Mouse (Mus musculus) heart, embryonic 11.5 days (tissue): ENCODE results near the gene Gm20388. TPM values are rescaled to one million over a fixed set of nuclear protein-coding genes. Genes with fewer than 3 reads are reported as not detected.

ENCODE experiments used
- ATAC-seq: fragments of 200-750 bp; cut with Nextera tagmentation; replicated peaks from 2 replicates; pipeline ENCODE4 v1.8.0; 2017; ENCODE audit warnings: moderate library complexity; ENCODE audit not compliant: insufficient number of reproducible peaks, low FRiP score, low TSS enrichment
- H3K27ac ChIP-seq: fragments of 300-500 bp; sonication (generic); 2 replicates; pipeline ENCODE4 v1.5.1; 2014; ENCODE audit warnings: mild to moderate bottlenecking, low read depth, low read length
- H3K27me3 ChIP-seq: fragments of 300-500 bp; sonication (generic); 2 replicates; pipeline ENCODE4 v1.6.1; 2014; ENCODE audit warnings: mild to moderate bottlenecking, low read length, mixed read lengths; ENCODE audit not compliant: control insufficient read depth, insufficient read depth
- H3K36me3 ChIP-seq: fragments of 300-500 bp; sonication (generic); 2 replicates; pipeline ENCODE4 v1.6.1; 2014; ENCODE audit warnings: mild to moderate bottlenecking, low read length, moderate library complexity, mixed read lengths; ENCODE audit not compliant: control insufficient read depth, insufficient read depth
- H3K4me1 ChIP-seq: fragments of 300-500 bp; sonication (generic); 2 replicates; pipeline ENCODE4 v1.6.1; 2014; ENCODE audit warnings: low read length; ENCODE audit not compliant: control insufficient read depth, insufficient read depth
- H3K4me2 ChIP-seq: fragments of 300-500 bp; sonication (generic); 2 replicates; pipeline ENCODE4 v1.6.1; 2014; ENCODE audit warnings: mild to moderate bottlenecking, moderate library complexity
- H3K4me3 ChIP-seq: fragments of 300-500 bp; sonication (generic); 2 replicates; pipeline ENCODE4 v1.5.1; 2014; ENCODE audit warnings: low read depth, low read length
- H3K9ac ChIP-seq: fragments of 300-500 bp; sonication (generic); 2 replicates; pipeline ENCODE4 v1.6.1; 2014; ENCODE audit warnings: mild to moderate bottlenecking, low read depth, low read length, moderate library complexity
- H3K9me3 ChIP-seq: fragments of 300-500 bp; sonication (generic); replicated peaks from 2 replicates; pipeline ENCODE4 v1.6.1; 2016; ENCODE audit warnings: low read length; ENCODE audit not compliant: control insufficient read depth
- WGBS: fragments of 180-500 bp; shearing (Covaris S2); extraction: QIAGEN DNeasy Blood & Tissue Kit; methylation state at CpG from one replicate; pipeline ENCODE4 v1.1.7; 2014; ENCODE audit not compliant: insufficient replicate concordance; 5-methylcytosine and 5-hydroxymethylcytosine counted together
- polyA plus RNA-seq: library from polyadenylated mRNA; unstranded; fragments of >200 nt; fragmentation: Nextera tagmentation; extraction: Ambion mirVana; gene quantifications from 2 replicates; pipeline ENCODE4 v1.2.1, GENCODE M21; 2014

The Gm20388 gene
- polyA plus RNA-seq, 1 experiment from 2014 or later: 6.4 TPM

DNA sequence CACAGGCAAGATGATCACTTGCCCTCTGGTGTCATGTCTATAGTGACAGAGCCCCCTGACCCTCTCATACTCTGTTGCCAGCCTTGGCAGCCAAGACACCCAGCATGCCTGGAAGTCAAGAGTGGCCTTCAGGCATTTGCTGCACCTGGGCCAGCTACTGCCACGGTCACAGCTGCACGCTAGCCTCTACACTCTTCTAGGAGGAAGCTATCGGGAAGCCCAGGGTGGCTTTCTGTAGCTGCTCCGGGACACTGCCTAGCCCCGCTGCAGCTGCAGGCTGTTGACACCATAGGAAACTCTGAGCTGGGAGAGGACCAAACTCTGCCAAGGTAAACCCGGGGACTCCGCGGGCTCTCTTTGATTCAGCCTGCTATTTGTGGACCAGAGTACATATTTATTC is 2002.7 kb downstream of the Gm20388 start:
- Histone ChIP-seq H3K9ac (no peak overlapping the region), H3K27ac (no peak overlapping the region), H3K4me3 (no peak overlapping the region), H3K36me3 (no peaks in the 10 kb centered on the region), H3K27me3 (no peaks in the 10 kb centered on the region; the same call in none of the 2 replicates), H3K9me3 (no peaks in the 10 kb centered on the region), H3K4me2 (no peak overlapping the region), H3K4me1 (peaks cover 6% of the 10 kb centered on the region; the same call in 1 of the 2 replicates)
- no peak for ATAC-seq
- 74% methylated on average over 8 of the region's 8 CpGs for WGBS

DNA sequence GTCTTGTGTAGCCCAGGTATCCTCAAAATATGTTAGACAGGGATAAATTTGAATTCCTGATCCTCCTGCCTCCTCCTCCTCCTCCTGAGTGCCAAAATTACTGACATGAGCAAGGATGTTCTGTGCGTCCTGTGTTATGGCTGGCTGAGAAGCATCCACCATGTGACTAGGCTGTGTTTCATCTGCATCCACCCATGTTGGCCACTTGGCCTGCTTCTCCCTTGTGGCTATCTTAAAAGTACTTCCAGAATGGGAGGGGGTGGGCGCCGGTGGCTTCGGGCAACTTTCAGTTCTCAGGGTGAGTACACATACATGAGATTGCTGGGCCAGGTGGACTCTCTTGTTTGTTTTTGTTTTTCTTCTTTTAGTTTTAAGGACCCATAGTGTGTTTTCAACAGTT is 2008.5 kb downstream of the Gm20388 start:
- Histone ChIP-seq H3K9me3 (no peaks in the 10 kb centered on the region), H3K36me3 (no peaks in the 10 kb centered on the region), H3K9ac (no peak overlapping the region), H3K4me3 (no peak overlapping the region), H3K4me1 (peaks cover 5% of the 10 kb centered on the region; the same call in 1 of the 2 replicates), H3K4me2 (no peak overlapping the region), H3K27me3 (no peaks in the 10 kb centered on the region), H3K27ac (no peak overlapping the region)
- ATAC-seq: no peak
- WGBS: 56% methylated on average over 4 of the region's 4 CpGs

GRCm38 (mm10) chr8:121919731-121920130 is 2009.1 kb downstream of the Gm20388 start:
- Histone ChIP-seq H3K27me3 (no peaks in the 10 kb centered on the region), H3K4me3 (no peak overlapping the region), H3K4me1 (peaks cover 5% of the 10 kb centered on the region; the same call in 1 of the 2 replicates), H3K9ac (no peak overlapping the region), H3K4me2 (no peak overlapping the region), H3K36me3 (no peaks in the 10 kb centered on the region), H3K27ac (no peak overlapping the region), H3K9me3 (no peaks in the 10 kb centered on the region)
- ATAC-seq: no peak
- 54% methylated on average over 3 of the region's 3 CpGs for WGBS

DNA sequence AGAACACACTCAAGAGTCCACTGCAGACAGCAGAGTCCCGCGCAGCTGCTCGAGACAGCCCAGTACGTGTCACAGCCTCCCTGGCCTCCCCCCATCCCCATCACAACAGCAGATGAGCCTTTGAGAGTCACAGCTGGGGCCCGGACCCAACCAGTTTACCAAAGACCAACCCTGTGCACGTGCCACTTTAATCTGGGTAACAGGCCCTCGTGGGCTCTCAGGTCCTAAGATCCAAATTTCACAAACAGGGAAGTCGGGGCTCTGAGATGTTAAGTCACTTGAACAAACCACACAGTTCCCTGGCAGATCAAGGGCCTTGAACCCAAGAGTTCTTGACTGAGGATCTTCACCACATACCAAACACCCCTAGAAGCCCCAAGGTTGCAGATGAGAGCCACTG is 2010.9 kb downstream of the Gm20388 start:
- H3K27me3 ChIP-seq: no peaks in the 10 kb centered on the region

DNA sequence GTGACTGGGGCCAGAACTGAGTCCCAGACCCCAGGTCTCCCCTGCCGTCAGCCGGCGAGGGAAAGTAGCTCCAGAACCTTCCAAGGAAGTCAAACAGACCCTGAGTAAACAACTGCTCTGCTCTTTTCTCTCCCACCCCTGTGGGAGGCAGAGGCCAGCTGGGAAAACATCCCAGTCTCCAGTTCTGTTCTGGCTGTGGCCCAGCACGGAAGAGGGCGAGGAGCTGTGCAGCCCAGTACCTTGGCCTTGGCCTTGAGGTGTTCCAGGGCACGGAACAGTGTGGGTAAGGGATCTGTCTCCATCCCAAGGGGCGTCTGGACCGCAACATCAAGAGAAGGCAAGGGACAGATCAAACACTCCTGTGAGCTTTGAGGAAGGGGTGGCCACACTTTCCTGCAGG is 2011.5 kb downstream of the Gm20388 start:
- peaks cover 5% of the 10 kb centered on the region; the same call in 1 of the 2 replicates for H3K4me1 ChIP-seq
- H3K9me3 ChIP-seq: no peaks in the 10 kb centered on the region
- peak overlapping the region; percentile 46; the same call in 1 of the 2 replicates for H3K27ac ChIP-seq
- H3K9ac ChIP-seq: no peak overlapping the region
- H3K36me3 ChIP-seq: no peaks in the 10 kb centered on the region
- H3K4me2 ChIP-seq: no peak overlapping the region
- ATAC-seq: no peak
- H3K4me3 ChIP-seq: no peak overlapping the region
- no peaks in the 10 kb centered on the region for H3K27me3 ChIP-seq
- 53% methylated on average over 8 of the region's 8 CpGs for WGBS

More for the DNA sequence above, 2010.9 kb downstream of the Gm20388 start:
- H3K9me3 ChIP-seq: no peaks in the 10 kb centered on the region
- H3K4me2 ChIP-seq: no peak overlapping the region
- 69% methylated on average over 8 of the region's 8 CpGs for WGBS
- H3K4me3 ChIP-seq: no peak overlapping the region
- H3K9ac ChIP-seq: no peak overlapping the region
- ATAC-seq: no peak
- H3K4me1 ChIP-seq: peaks cover 5% of the 10 kb centered on the region; the same call in 1 of the 2 replicates
- peak overlapping the region; percentile 46; the same call in 1 of the 2 replicates for H3K27ac ChIP-seq
- no peaks in the 10 kb centered on the region for H3K36me3 ChIP-seq

GRCm38 (mm10) chr8:121924681-121925080 is 2014.0 kb downstream of the Gm20388 start:
- no peak overlapping the region for H3K9ac ChIP-seq
- H3K27me3 ChIP-seq: no peaks in the 10 kb centered on the region
- H3K4me3 ChIP-seq: no peak overlapping the region
- ATAC-seq: no peak
- WGBS: 79% methylated on average over 5 of the region's 5 CpGs
- no peaks in the 10 kb centered on the region for H3K9me3 ChIP-seq
- peaks cover 4% of the 10 kb centered on the region; the same call in 1 of the 2 replicates for H3K4me1 ChIP-seq
- no peak overlapping the region for H3K4me2 ChIP-seq
- no peaks in the 10 kb centered on the region for H3K36me3 ChIP-seq
- H3K27ac ChIP-seq: no peak overlapping the region

GRCm38 (mm10) chr8:121925624-121926023 is 2015.0 kb downstream of the Gm20388 start:
- peaks cover 2% of the 10 kb centered on the region; the same call in 1 of the 2 replicates for H3K4me1 ChIP-seq
- no peaks in the 10 kb centered on the region for H3K9me3 ChIP-seq
- H3K27ac ChIP-seq: no peak overlapping the region
- H3K9ac ChIP-seq: no peak overlapping the region
- H3K4me2 ChIP-seq: no peak overlapping the region
- ATAC-seq: no peak
- no peaks in the 10 kb centered on the region for H3K36me3 ChIP-seq
- no peak overlapping the region for H3K4me3 ChIP-seq
- no peaks in the 10 kb centered on the region for H3K27me3 ChIP-seq
- WGBS: 29% methylated on average over 10 of the region's 10 CpGs

DNA sequence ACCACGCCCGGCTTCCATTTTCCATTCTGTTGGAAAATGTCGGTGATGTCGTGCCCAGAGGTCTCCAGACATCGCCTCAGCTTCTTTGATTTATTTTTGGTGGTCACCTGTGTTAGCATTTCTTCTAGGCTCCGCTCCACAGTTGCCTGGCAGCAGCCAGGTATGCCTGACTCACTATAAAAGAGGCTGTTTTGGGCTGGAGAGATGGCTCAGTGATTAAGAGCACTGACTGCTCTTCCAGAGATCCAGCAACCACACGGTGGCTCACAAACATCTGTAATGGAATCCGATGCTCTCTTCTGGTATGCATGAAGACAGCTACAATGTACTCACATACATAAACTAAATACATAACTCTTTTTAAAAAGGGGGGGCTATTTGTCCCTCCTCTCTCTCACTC is 2015.6 kb downstream of the Gm20388 start:
- no peak overlapping the region for H3K9ac ChIP-seq
- WGBS: 63% methylated on average over 8 of the region's 8 CpGs
- ATAC-seq: no peak
- no peaks in the 10 kb centered on the region for H3K36me3 ChIP-seq
- no peaks in the 10 kb centered on the region for H3K27me3 ChIP-seq
- H3K27ac ChIP-seq: no peak overlapping the region
- H3K4me2 ChIP-seq: no peak overlapping the region
- no peak overlapping the region for H3K4me3 ChIP-seq
- H3K4me1 ChIP-seq: peaks cover 2% of the 10 kb centered on the region; the same call in 1 of the 2 replicates
- H3K9me3 ChIP-seq: no peaks in the 10 kb centered on the region

- Histone ChIP-seq H3K9me3 (no peaks in the 10 kb centered on the region), H3K4me3 (no peak overlapping the region), H3K4me2 (no peak overlapping the region), H3K36me3 (no peaks in the 10 kb centered on the region), H3K27me3 (no peaks in the 10 kb centered on the region), H3K9ac (no peak overlapping the region), H3K27ac (no peak overlapping the region), H3K4me1 (0 out of 2 replicates have a peak, but pooled peaks cover under 1% of the 10 kb centered on the region)
- ATAC-seq: 0 out of 2 replicates have a peak, but pooled peaks have one; percentile 23
- 25% methylated on average over 8 of the region's 8 CpGs for WGBS
These were observed 2016.7 kb downstream of the Gm20388 start for GRCm38 (mm10) chr8:121927316-121927715.
